Mouse (Mus musculus): Measurements from ENCODE around the gene Hist1h2ak.

Hist1h2ak gene

GRCm38 (mm10) chr13:21718381-21719080 lies 35.1 kb downstream of the Hist1h2ak start:
- DNase-seq: no peak

GRCm38 (mm10) chr13:21717397-21718357 lies 36.0 kb downstream of the Hist1h2ak start, which contains the start of gene Hist1h3h:
Gene Hist1h3h, plus strand, starts transcription at chr13:21717659.
- peak; percentile 81 to 90 for DNase-seq

- DNase-seq: peak in 1 of 2 experiments; percentile 24
Measured at GRCm38 (mm10) chr13:21716540-21717391, 36.9 kb downstream of the Hist1h2ak start.

GRCm38 (mm10) chr13:21715864-21716539 lies 37.6 kb downstream of the Hist1h2ak start, which contains the start of the genes Hist1h2bl and Hist1h2ai:
Gene Hist1h2bl, minus strand, starts transcription at chr13:21716143.
Gene Hist1h2ai, plus strand, starts transcription at chr13:21716422.
- DNase-seq: peak; percentile 82 to 85

- DNase-seq: no peak
Measured at GRCm38 (mm10) chr13:21715131-21715863, 38.3 kb downstream of the Hist1h2ak start.

GRCm38 (mm10) chr13:21714725-21715124 lies 38.9 kb downstream of the Hist1h2ak start:
- peak in 1 of 2 experiments; percentile 79 for DNase-seq

GRCm38 (mm10) chr13:21711698-21712097 lies 41.9 kb downstream of the Hist1h2ak start:
- DNase-seq: no peak

GRCm38 (mm10) chr13:21710821-21711525 lies 42.7 kb downstream of the Hist1h2ak start:
- DNase-seq: peak; percentile 55 to 81

GRCm38 (mm10) chr13:21710031-21710711 lies 43.5 kb downstream of the Hist1h2ak start:
- peak; percentile 87 to 92 for DNase-seq

- no peak for DNase-seq
Measured at GRCm38 (mm10) chr13:21706669-21707068, 47.0 kb downstream of the Hist1h2ak start.

Data from lung, postnatal 4 days (tissue).